Mouse (Mus musculus): ENCODE data around the gene Morn3. TPM values are rescaled to one million over a fixed set of nuclear protein-coding genes. Genes with fewer than 3 reads are reported as not detected.

The Morn3 gene
- polyA plus RNA-seq, 1 experiment: not detected

- peak; percentile 25 for DNase-seq (ENCODE audit: low spot score)
Observed at GRCm38 (mm10) chr5:123060706-123061401, 14.0 kb upstream of the Morn3 start.

- DNase-seq (ENCODE audit: low spot score): peak; percentile 26
Observed at GRCm38 (mm10) chr5:123059757-123060520, 13.1 kb upstream of the Morn3 start.

- DNase-seq (ENCODE audit: low spot score): no peak
Observed at GRCm38 (mm10) chr5:123058251-123059102, 11.7 kb upstream of the Morn3 start.

- peak; percentile 91 for DNase-seq (ENCODE audit: low spot score)
Observed at GRCm38 (mm10) chr5:123057366-123058250, 10.8 kb upstream of the Morn3 start.

- DNase-seq (ENCODE audit: low spot score): no peak
Observed at GRCm38 (mm10) chr5:123051736-123052135, 4.9 kb upstream of the Morn3 start.

- DNase-seq (ENCODE audit: low spot score): no peak
Observed at GRCm38 (mm10) chr5:123050918-123051317, 4.1 kb upstream of the Morn3 start.

- DNase-seq (ENCODE audit: low spot score): no peak
Observed at GRCm38 (mm10) chr5:123049271-123049670, 2.5 kb upstream of the Morn3 start.

GRCm38 (mm10) chr5:123045561-123046295 is 1.1 kb downstream of the Morn3 start:
- peak; percentile 23 for DNase-seq (ENCODE audit: low spot score)

- DNase-seq (ENCODE audit: low spot score): no peak
Observed at GRCm38 (mm10) chr5:123043856-123044255, 3.0 kb downstream of the Morn3 start.

GRCm38 (mm10) chr5:123040796-123041195 is 6.0 kb downstream of the Morn3 start:
- no peak for DNase-seq (ENCODE audit: low spot score)

- no peak for DNase-seq (ENCODE audit: low spot score)
Observed at GRCm38 (mm10) chr5:123039120-123039752, 7.6 kb downstream of the Morn3 start.

- DNase-seq (ENCODE audit: low spot score): no peak
Observed at GRCm38 (mm10) chr5:123038115-123038514, 8.7 kb downstream of the Morn3 start.

- DNase-seq (ENCODE audit: low spot score): no peak
Observed at GRCm38 (mm10) chr5:123035564-123035963, 11.3 kb downstream of the Morn3 start.

- no peak for DNase-seq (ENCODE audit: low spot score)
Observed at GRCm38 (mm10) chr5:123035089-123035488, 11.7 kb downstream of the Morn3 start.

- DNase-seq (ENCODE audit: low spot score): no peak
Observed at GRCm38 (mm10) chr5:123033646-123034160, 13.1 kb downstream of the Morn3 start.

- no peak for DNase-seq (ENCODE audit: low spot score)
Observed at GRCm38 (mm10) chr5:123031312-123031711, 15.5 kb downstream of the Morn3 start.

- no peak for DNase-seq (ENCODE audit: low spot score)
Observed at GRCm38 (mm10) chr5:123029729-123030128, 17.1 kb downstream of the Morn3 start.

GRCm38 (mm10) chr5:123027436-123027835 is 19.4 kb downstream of the Morn3 start:
- no peak for DNase-seq (ENCODE audit: low spot score)

GRCm38 (mm10) chr5:123026414-123026813 is 20.4 kb downstream of the Morn3 start:
- DNase-seq (ENCODE audit: low spot score): no peak
